Mouse (Mus musculus) G1E (cell line): ENCODE data around the gene 1700037C18Rik.

Source experiments
- CTCF ChIP-seq: IDR thresholded peaks from 2 replicates; pipeline ENCODE4 v1.5.1; 2012; ENCODE audit warnings: low read depth, low read length, inconsistent platforms, mixed read lengths
- GATA2 ChIP-seq: IDR thresholded peaks from 2 replicates; pipeline ENCODE4 v1.6.1; 2012; ENCODE audit warnings: low read depth, low read length, inconsistent platforms, borderline replicate concordance
- TAL1 ChIP-seq: conservative IDR thresholded peaks from 2 replicates; pipeline ENCODE4 v1.6.1; 2012; ENCODE audit warnings: low read depth, low read length, inconsistent platforms, mixed read lengths

- no peak for TF ChIP-seq TAL1
- no peak for TF ChIP-seq CTCF
- no peak for TF ChIP-seq GATA2
These were observed 12.3 kb upstream of the 1700037C18Rik start for GRCm38 (mm10) chr16:3920756-3921155.
